Mouse (Mus musculus) heart, adult 8-10 months (tissue): ENCODE measurements around the gene Anks4b. TPM values are rescaled to one million over a fixed set of nuclear protein-coding genes. Genes with fewer than 3 reads are reported as not detected.

Experiments
- DNase-seq: peaks from one replicate; pipeline ENCODE4 v3.0.0; 2022; ENCODE audit warnings: low spot score
- total RNA-seq, 4 experiments: library from RNA; stranded (reverse); gene quantifications; 2 replicates each; pipeline ENCODE4 v1.2.4; 2022

The Anks4b gene
- total RNA-seq: under 1 TPM; 0.05 to 0.13 (median 0.09) TPM

GRCm38 (mm10) chr7:120173603-120174244, at the start of gene Anks4b:
Gene Anks4b, plus strand, starts transcription at chr7:120173858.
- DNase-seq: no peak

GRCm38 (mm10) chr7:120124844-120125243, 48.8 kb upstream of the Anks4b start:
- DNase-seq: peak; percentile 76

GRCm38 (mm10) chr7:120126976-120127685, 46.5 kb upstream of the Anks4b start:
- no peak for DNase-seq

- DNase-seq: no peak
These were observed 46.0 kb upstream of the Anks4b start for GRCm38 (mm10) chr7:120127686-120128059.

- DNase-seq: no peak
These were observed 44.7 kb upstream of the Anks4b start for GRCm38 (mm10) chr7:120128951-120129350.

- no peak for DNase-seq
These were observed 30.9 kb upstream of the Anks4b start for GRCm38 (mm10) chr7:120142743-120143142.

GRCm38 (mm10) chr7:120145191-120145590, 28.5 kb upstream of the Anks4b start, which contains the start of gene Zp2:
Gene Zp2, minus strand, starts transcription at chr7:120145291.
- DNase-seq: no peak

GRCm38 (mm10) chr7:120150257-120150656, 23.4 kb upstream of the Anks4b start:
- peak; percentile 30 for DNase-seq

- no peak for DNase-seq
These were observed 22.8 kb upstream of the Anks4b start for GRCm38 (mm10) chr7:120150898-120151297.

GRCm38 (mm10) chr7:120156841-120157409, 16.7 kb upstream of the Anks4b start:
- DNase-seq: no peak

GRCm38 (mm10) chr7:120157575-120158061, 16.0 kb upstream of the Anks4b start:
- DNase-seq: no peak

- no peak for DNase-seq
These were observed 15.5 kb upstream of the Anks4b start for GRCm38 (mm10) chr7:120158121-120158613.

GRCm38 (mm10) chr7:120163581-120164251, 9.9 kb upstream of the Anks4b start:
- DNase-seq: no peak

GRCm38 (mm10) chr7:120172188-120172700, 1.4 kb upstream of the Anks4b start:
- no peak for DNase-seq

GRCm38 (mm10) chr7:120174723-120175504, 1.3 kb downstream of the Anks4b start:
- no peak for DNase-seq

- no peak for DNase-seq
These were observed 4.0 kb downstream of the Anks4b start for GRCm38 (mm10) chr7:120177611-120178010.

- DNase-seq: no peak
These were observed 5.3 kb downstream of the Anks4b start for GRCm38 (mm10) chr7:120178935-120179334.

GRCm38 (mm10) chr7:120180547-120180946, 6.9 kb downstream of the Anks4b start:
- no peak for DNase-seq

- no peak for DNase-seq
These were observed 8.0 kb downstream of the Anks4b start for GRCm38 (mm10) chr7:120181401-120182230.

GRCm38 (mm10) chr7:120182891-120183290, 9.2 kb downstream of the Anks4b start:
- no peak for DNase-seq
